Mouse (Mus musculus) small intestine, adult 2 months (tissue): ENCODE measurements around the gene Cdipt. TPM values are rescaled to one million over a fixed set of nuclear protein-coding genes. Genes with fewer than 3 reads are reported as not detected.

ENCODE experiments used
- H3K27ac ChIP-seq: fragments of 200-500 bp; 2 replicates; pipeline ENCODE4 v1.5.1; 2012; ENCODE audit warnings: low read depth, low read length, control low read depth, inconsistent platforms; ENCODE audit not compliant: insufficient read depth
- H3K27me3 ChIP-seq: fragments of 200-500 bp; 2 replicates; pipeline ENCODE4 v1.6.1; 2012; ENCODE audit warnings: mild to moderate bottlenecking, moderate library complexity, low read length, inconsistent platforms; ENCODE audit not compliant: control insufficient read depth, insufficient read depth
- H3K36me3 ChIP-seq: fragments of 200-500 bp; 2 replicates; pipeline ENCODE4 v1.6.1; 2012; ENCODE audit warnings: mild to moderate bottlenecking, low read length, control low read depth, inconsistent platforms; ENCODE audit not compliant: control insufficient read depth, insufficient read depth
- H3K4me1 ChIP-seq: fragments of 200-500 bp; 2 replicates; pipeline ENCODE4 v1.6.1; 2012; ENCODE audit warnings: low read length, inconsistent platforms, mixed read lengths; ENCODE audit not compliant: control insufficient read depth, insufficient read depth, insufficient read length
- H3K4me3 ChIP-seq: fragments of 200-500 bp; 2 replicates; pipeline ENCODE4 v1.5.1; 2012; ENCODE audit warnings: low read depth, mild to moderate bottlenecking, control low read depth, inconsistent platforms, low read length, moderate library complexity
- CTCF ChIP-seq: fragments of 200-500 bp; IDR thresholded peaks from 2 replicates; pipeline ENCODE4 v1.5.1; 2012; ENCODE audit warnings: low read depth, mild to moderate bottlenecking, control low read depth, inconsistent platforms, low read length, moderate library complexity, mixed read lengths; ENCODE audit not compliant: insufficient replicate concordance, insufficient read length; ENCODE audit errors: extremely low read depth
- POLR2A ChIP-seq: fragments of 200-500 bp; IDR thresholded peaks from 2 replicates; pipeline ENCODE4 v1.6.1; 2012; ENCODE audit warnings: low read depth, mild to moderate bottlenecking, control low read depth, inconsistent platforms, low read length, moderate library complexity
- WGBS: fragments of 180-500 bp; shearing (Covaris S2); methylation state at CpG from one replicate; pipeline ENCODE4 v1.1.7; 2018; 5-methylcytosine and 5-hydroxymethylcytosine counted together
- polyA plus RNA-seq: library from polyadenylated mRNA; depleted of rRNA; stranded (reverse); fragments of >200 nt; gene quantifications from 2 replicates; pipeline ENCODE4 v1.2.3, GENCODE M21; 2012; rRNA removed

Cdipt gene
- polyA plus RNA-seq, 1 experiment = 467 TPM

DNA sequence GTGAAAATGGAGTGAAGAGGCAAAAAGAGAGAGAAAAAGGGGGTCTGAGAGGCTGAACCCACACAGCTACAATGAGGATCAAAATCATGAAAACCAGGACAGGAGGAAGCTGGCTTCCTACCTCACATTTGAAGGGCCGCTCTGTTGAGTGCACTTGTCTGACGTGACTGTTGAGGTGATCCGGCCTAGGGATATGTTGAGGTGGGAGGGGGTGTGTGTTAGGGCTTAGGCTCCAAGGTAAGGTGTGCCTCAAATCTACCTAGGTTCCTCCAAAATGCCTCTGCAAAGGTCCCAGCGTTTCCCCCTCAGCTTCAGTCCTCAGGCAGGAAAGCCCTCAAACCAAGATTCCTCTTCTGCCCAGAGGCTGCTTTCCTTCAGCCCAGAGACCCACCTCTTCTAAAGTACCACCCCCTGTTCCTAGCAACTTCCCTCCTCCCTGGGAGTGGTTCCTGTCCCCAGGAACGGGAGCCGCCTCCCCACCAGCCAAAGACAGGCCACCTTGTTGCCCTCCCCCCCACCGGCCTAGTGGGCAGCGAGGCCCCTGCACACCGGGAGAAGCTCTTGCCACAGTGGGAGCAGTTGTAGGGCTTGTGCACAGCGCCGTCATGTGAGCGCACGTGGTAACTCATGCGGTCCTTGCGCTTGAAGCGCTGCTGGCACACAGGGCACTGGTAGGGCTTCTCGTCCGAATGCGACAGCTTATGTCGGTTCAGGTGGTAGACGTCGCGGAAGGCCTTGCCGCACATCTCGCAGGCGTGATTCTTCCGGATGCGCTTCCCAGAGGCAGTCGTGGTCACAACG is 49.2 kb downstream of the Cdipt start:
- Histone ChIP-seq H3K27ac (peak overlapping the region; percentile 42), H3K4me3 (peak overlapping the region; percentile 74), H3K36me3 (peaks cover 22% of the 10 kb centered on the region), H3K4me1 (peaks cover 13% of the 10 kb centered on the region), H3K27me3 (no peaks in the 10 kb centered on the region)
- 2% methylated on average over 30 of the region's 30 CpGs for WGBS
- TF ChIP-seq CTCF (peak; percentile 44; the same call in 1 of the 2 replicates), POLR2A (peak; percentile 20; the same call in 1 of the 2 replicates)

GRCm38 (mm10) chr7:127025556-127026160 is 49.9 kb downstream of the Cdipt start:
- Histone ChIP-seq H3K4me1 (peaks cover 13% of the 10 kb centered on the region), H3K27ac (peak overlapping the region; percentile 42), H3K36me3 (peaks cover 22% of the 10 kb centered on the region), H3K4me3 (peak overlapping the region; percentile 74), H3K27me3 (no peaks in the 10 kb centered on the region)
- TF ChIP-seq CTCF = no peak
- no peak; the same call in 1 of the 2 replicates for TF ChIP-seq POLR2A
- under 1% methylated on average over 65 of the region's 65 CpGs for WGBS

DNA sequence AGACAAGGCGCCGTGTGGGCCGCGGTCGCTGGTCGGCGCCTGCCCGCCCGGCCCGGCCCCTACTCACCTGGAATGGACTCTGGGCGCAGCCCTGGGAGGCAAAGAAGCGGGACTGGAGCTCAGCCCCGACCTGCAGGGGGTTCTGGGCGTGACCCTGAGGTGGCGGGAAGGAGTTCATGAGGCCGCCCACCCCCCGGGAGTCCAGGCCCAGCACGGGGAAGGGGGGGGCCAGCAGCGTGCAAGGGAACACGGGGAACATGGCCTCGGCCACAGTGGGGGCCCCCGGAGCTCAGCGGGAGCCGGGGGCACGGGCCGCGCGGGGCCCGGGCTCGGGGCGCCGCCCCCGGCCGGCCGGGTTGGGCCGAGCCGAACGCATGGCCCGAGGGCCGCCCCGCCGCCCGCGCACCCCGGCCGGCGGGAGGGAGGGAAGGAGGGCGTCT is 50.5 kb downstream of the Cdipt start:
- H3K36me3 ChIP-seq = peaks cover 22% of the 10 kb centered on the region
- H3K27me3 ChIP-seq = no peaks in the 10 kb centered on the region
- TF ChIP-seq CTCF = no peak
- no peak for TF ChIP-seq POLR2A
- peak overlapping the region; percentile 74 for H3K4me3 ChIP-seq
- peaks cover 9% of the 10 kb centered on the region for H3K4me1 ChIP-seq
- H3K27ac ChIP-seq = peak overlapping the region; percentile 72
- WGBS = 1% methylated on average over 44 of the region's 48 CpGs

GRCm38 (mm10) chr7:127026616-127026983 is 50.9 kb downstream of the Cdipt start:
- no peaks in the 10 kb centered on the region for H3K27me3 ChIP-seq
- no peak for TF ChIP-seq CTCF
- TF ChIP-seq POLR2A = no peak
- peak overlapping the region; percentile 92 for H3K4me3 ChIP-seq
- peaks cover 7% of the 10 kb centered on the region for H3K4me1 ChIP-seq
- peaks cover 22% of the 10 kb centered on the region for H3K36me3 ChIP-seq
- no peak overlapping the region for H3K27ac ChIP-seq
- WGBS = 3% methylated on average over 11 of the region's 48 CpGs

GRCm38 (mm10) chr7:127026984-127027726 is 51.4 kb downstream of the Cdipt start, which contains the start of gene Maz:
Gene Maz (minus strand): TSS chr7:127027037.
- H3K27me3 ChIP-seq = no peaks in the 10 kb centered on the region
- WGBS = 1% methylated on average over 53 of the region's 63 CpGs
- TF ChIP-seq CTCF = no peak
- peak; percentile 46; the same call in 1 of the 2 replicates for TF ChIP-seq POLR2A
- H3K4me1 ChIP-seq = peaks cover 7% of the 10 kb centered on the region
- peaks cover 24% of the 10 kb centered on the region for H3K36me3 ChIP-seq
- H3K27ac ChIP-seq = peak within 1 kb of the TSS; percentile 87
- peak within 1 kb of the TSS; percentile 92 for H3K4me3 ChIP-seq

GRCm38 (mm10) chr7:127027885-127028284 is 52.2 kb downstream of the Cdipt start:
- Histone ChIP-seq H3K27me3 (no peaks in the 10 kb centered on the region), H3K27ac (peak overlapping the region; percentile 85), H3K36me3 (peaks cover 21% of the 10 kb centered on the region), H3K4me1 (peaks cover 7% of the 10 kb centered on the region), H3K4me3 (peak overlapping the region; percentile 92)
- no peak for TF ChIP-seq CTCF
- TF ChIP-seq POLR2A = no peak
- WGBS = 38% methylated on average over 8 of the region's 8 CpGs

Other genes with a start within 250 kb of the Cdipt start
- 208 and 472 TPM in 2 replicates for gene Mapk3, start 216.3 kb upstream of the Cdipt start, polyA plus RNA-seq
- 5.0 and 24.4 TPM in 2 replicates for gene Gdpd3, start 209.6 kb upstream of the Cdipt start, polyA plus RNA-seq
- gene Ypel3, start 199.0 kb upstream of the Cdipt start, polyA plus RNA-seq = 153 and 244 TPM in 2 replicates
- gene Tbx6, start 194.4 kb upstream of the Cdipt start, polyA plus RNA-seq = 1.4 and 2.4 TPM in 2 replicates
- 101 and 199 TPM in 2 replicates for gene Ppp4c, start 183.4 kb upstream of the Cdipt start, polyA plus RNA-seq
- gene Fam57b, start 178.2 kb upstream of the Cdipt start, polyA plus RNA-seq = 2.2 and 4.1 TPM in 2 replicates
- not detected in 2 replicates for gene 4930451I11Rik, start 144.3 kb upstream of the Cdipt start, polyA plus RNA-seq
- gene Doc2a, start 128.5 kb upstream of the Cdipt start, polyA plus RNA-seq = not detected in 2 replicates
- 1.3 and 3.6 TPM in 2 replicates for gene Hirip3, start 113.9 kb upstream of the Cdipt start, polyA plus RNA-seq
- 16.5 and 42.8 TPM in 2 replicates for gene Ino80e, start 113.5 kb upstream of the Cdipt start, polyA plus RNA-seq
- gene Taok2, start 91.2 kb upstream of the Cdipt start, polyA plus RNA-seq = 42.3 and 77.4 TPM in 2 replicates
- 51.5 and 143 TPM in 2 replicates for gene Tmem219, start 53.0 kb upstream of the Cdipt start, polyA plus RNA-seq
- gene Kctd13, start 47.0 kb upstream of the Cdipt start, polyA plus RNA-seq = 9.1 and 18.8 TPM in 2 replicates
- gene Asphd1, start 26.3 kb upstream of the Cdipt start, polyA plus RNA-seq = 0.18 and 0.19 TPM in 2 replicates
- 1.3 and 2.6 TPM in 2 replicates for gene Sez6l2, start 25.4 kb upstream of the Cdipt start, polyA plus RNA-seq
- 0.15 and 0.74 TPM in 2 replicates for gene Cdiptos, start 184 bp downstream of the Cdipt start, polyA plus RNA-seq
- gene Mvp, start 38.7 kb downstream of the Cdipt start, polyA plus RNA-seq = 148 and 353 TPM in 2 replicates
- gene Pagr1b, start 40.6 kb downstream of the Cdipt start, polyA plus RNA-seq = 0.76 and 2.9 TPM in 2 replicates
- gene Pagr1a, start 41.4 kb downstream of the Cdipt start, polyA plus RNA-seq = 1.6 and 3.7 TPM in 2 replicates
- 9.5 and 26.4 TPM in 2 replicates for gene Gm42742, start 45.2 kb downstream of the Cdipt start, polyA plus RNA-seq
- gene Prrt2, start 45.3 kb downstream of the Cdipt start, polyA plus RNA-seq = 1.3 and 2.7 TPM in 2 replicates
- gene Maz, start 51.1 kb downstream of the Cdipt start, polyA plus RNA-seq = 103 and 248 TPM in 2 replicates
- gene Kif22, start 66.6 kb downstream of the Cdipt start, polyA plus RNA-seq = 3.7 and 5.8 TPM in 2 replicates
- gene Zg16, start 111.4 kb downstream of the Cdipt start, polyA plus RNA-seq = 4,647 and 5,350 TPM in 2 replicates
- 21.2 and 22.7 TPM in 2 replicates for gene AI467606, start 115.4 kb downstream of the Cdipt start, polyA plus RNA-seq
- 0.37 and 1.7 TPM in 2 replicates for gene Qprt, start 146.3 kb downstream of the Cdipt start, polyA plus RNA-seq
- 2.4 and 3.9 TPM in 2 replicates for gene Spn, start 161.9 kb downstream of the Cdipt start, polyA plus RNA-seq
- gene Cd2bp2, start 220.1 kb downstream of the Cdipt start, polyA plus RNA-seq = 7.6 and 13.9 TPM in 2 replicates
- gene Tbc1d10b, start 232.6 kb downstream of the Cdipt start, polyA plus RNA-seq = 17.5 and 44.1 TPM in 2 replicates
- 0.74 and 1.3 TPM in 2 replicates for gene Mylpf, start 233.0 kb downstream of the Cdipt start, polyA plus RNA-seq